Mouse (Mus musculus): ENCODE data around the gene Ofcc1. TPM values are rescaled to one million over a fixed set of nuclear protein-coding genes. Genes with fewer than 3 reads are reported as not detected.

The Ofcc1 gene
- polyA plus RNA-seq (2014; fragmentation: Nextera tagmentation; extraction: Ambion mirVana) = not detected in 2 replicates

DNA sequence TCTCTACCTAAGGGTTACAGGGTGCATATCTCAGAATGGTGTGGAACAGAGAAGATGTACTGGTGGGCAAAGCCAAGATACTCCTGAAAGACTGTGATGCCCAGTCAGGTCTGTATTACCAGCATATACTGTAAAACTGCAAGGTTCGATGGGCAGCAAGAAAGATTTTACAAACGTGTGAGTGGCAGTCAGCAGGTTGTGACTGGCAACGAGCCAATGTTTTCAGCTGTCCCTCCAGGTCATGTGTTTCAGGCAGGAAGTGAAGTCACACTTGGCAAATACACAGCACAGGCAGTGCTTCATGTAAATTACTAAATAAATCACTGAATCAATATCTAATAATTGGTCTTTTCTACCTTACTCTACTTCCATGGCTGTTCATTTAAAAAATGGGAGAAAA is at the start of gene Ofcc1:
TSS of gene Ofcc1 (minus strand) at position 163 of the 400 bp plus-strand sequence.
- H3K4me3 ChIP-seq (ENCODE audit: low read depth, low read length) = no peak within 1 kb of the TSS
- no peak for DNase-seq (ENCODE audit: low spot score)
- H3K4me1 ChIP-seq (replicated peaks; ENCODE audit: control insufficient read depth, insufficient read depth, low read length) = no peaks in the 10 kb centered on the region
- H3K9me3 ChIP-seq (ENCODE audit: control insufficient read depth, low read length) = no peaks in the 10 kb centered on the region
- no peaks in the 10 kb centered on the region for H3K27me3 ChIP-seq (ENCODE audit: control insufficient read depth, insufficient read depth, low read length)
- 86% methylated on average over 3 of the region's 3 CpGs for WGBS
- no peaks in the 10 kb centered on the region for H3K36me3 ChIP-seq (ENCODE audit: control insufficient read depth, insufficient read depth, low read length)
- H3K27ac ChIP-seq (ENCODE audit: low read depth, low read length) = no peak within 1 kb of the TSS
- H3K9ac ChIP-seq (ENCODE audit: low read depth, low read length) = no peak within 1 kb of the TSS
- no peak for ATAC-seq (ENCODE audit: low FRiP score)
- H3K4me2 ChIP-seq (replicated peaks; ENCODE audit: low read depth, low read length) = no peak within 1 kb of the TSS

GRCm38 (mm10) chr13:40390120-40390519 is 28.9 kb upstream of the Ofcc1 start:
- 91% methylated on average over 8 of the region's 8 CpGs for WGBS
- Histone ChIP-seq H3K36me3 (ENCODE audit: control insufficient read depth, insufficient read depth, low read length) (no peaks in the 10 kb centered on the region), H3K9me3 (ENCODE audit: control insufficient read depth, low read length) (no peaks in the 10 kb centered on the region), H3K4me1 (replicated peaks; ENCODE audit: control insufficient read depth, insufficient read depth, low read length) (no peaks in the 10 kb centered on the region), H3K4me3 (ENCODE audit: low read depth, low read length) (no peak overlapping the region), H3K9ac (ENCODE audit: low read depth, low read length) (no peak overlapping the region), H3K27ac (ENCODE audit: low read depth, low read length) (no peak overlapping the region), H3K27me3 (ENCODE audit: control insufficient read depth, insufficient read depth, low read length) (no peaks in the 10 kb centered on the region), H3K4me2 (replicated peaks; ENCODE audit: low read depth, low read length) (no peak overlapping the region)
- DNase-seq (ENCODE audit: low spot score) = no peak
- ATAC-seq (ENCODE audit: low FRiP score) = no peak

GRCm38 (mm10) chr13:40387446-40387845 is 26.2 kb upstream of the Ofcc1 start:
- no peaks in the 10 kb centered on the region for H3K36me3 ChIP-seq (ENCODE audit: control insufficient read depth, insufficient read depth, low read length)
- no peaks in the 10 kb centered on the region for H3K9me3 ChIP-seq (ENCODE audit: control insufficient read depth, low read length)
- H3K4me2 ChIP-seq (replicated peaks; ENCODE audit: low read depth, low read length) = no peak overlapping the region
- DNase-seq (ENCODE audit: low spot score) (no peak), ATAC-seq (ENCODE audit: low FRiP score) (no peak)
- no peak overlapping the region for H3K27ac ChIP-seq (ENCODE audit: low read depth, low read length)
- 67% methylated on average over 4 of the region's 4 CpGs for WGBS
- H3K4me1 ChIP-seq (replicated peaks; ENCODE audit: control insufficient read depth, insufficient read depth, low read length) = no peaks in the 10 kb centered on the region
- H3K9ac ChIP-seq (ENCODE audit: low read depth, low read length) = no peak overlapping the region
- H3K27me3 ChIP-seq (ENCODE audit: control insufficient read depth, insufficient read depth, low read length) = no peaks in the 10 kb centered on the region
- no peak overlapping the region for H3K4me3 ChIP-seq (ENCODE audit: low read depth, low read length)

DNA sequence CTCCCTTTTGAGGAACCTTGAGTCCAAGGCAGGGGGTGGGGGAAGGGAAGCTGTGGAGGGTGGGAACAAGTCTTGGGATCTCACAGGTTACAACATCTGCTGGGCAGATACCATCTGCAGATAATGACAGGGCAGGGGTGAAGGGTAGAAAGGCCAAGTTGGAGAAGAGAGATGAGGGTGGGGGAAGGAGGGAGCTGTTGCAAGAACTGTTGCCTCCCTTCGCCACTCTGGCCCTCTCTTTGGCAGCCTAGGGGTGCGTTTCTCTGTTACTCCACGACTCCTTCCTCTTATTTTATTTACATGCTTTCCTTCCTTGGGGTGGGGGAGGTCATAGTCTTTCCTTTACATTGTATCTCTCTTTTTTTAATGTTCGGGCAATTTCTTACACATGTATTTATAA is 23.7 kb upstream of the Ofcc1 start:
- Histone ChIP-seq H3K4me2 (replicated peaks; ENCODE audit: low read depth, low read length) (no peak overlapping the region), H3K9me3 (ENCODE audit: control insufficient read depth, low read length) (no peaks in the 10 kb centered on the region), H3K9ac (ENCODE audit: low read depth, low read length) (no peak overlapping the region), H3K4me3 (ENCODE audit: low read depth, low read length) (no peak overlapping the region), H3K27me3 (ENCODE audit: control insufficient read depth, insufficient read depth, low read length) (no peaks in the 10 kb centered on the region), H3K36me3 (ENCODE audit: control insufficient read depth, insufficient read depth, low read length) (no peaks in the 10 kb centered on the region), H3K4me1 (replicated peaks; ENCODE audit: control insufficient read depth, insufficient read depth, low read length) (no peaks in the 10 kb centered on the region), H3K27ac (ENCODE audit: low read depth, low read length) (no peak overlapping the region)
- WGBS = 76% methylated on average over 4 of the region's 4 CpGs
- ATAC-seq (ENCODE audit: low FRiP score) = no peak
- DNase-seq (ENCODE audit: low spot score) = no peak

DNA sequence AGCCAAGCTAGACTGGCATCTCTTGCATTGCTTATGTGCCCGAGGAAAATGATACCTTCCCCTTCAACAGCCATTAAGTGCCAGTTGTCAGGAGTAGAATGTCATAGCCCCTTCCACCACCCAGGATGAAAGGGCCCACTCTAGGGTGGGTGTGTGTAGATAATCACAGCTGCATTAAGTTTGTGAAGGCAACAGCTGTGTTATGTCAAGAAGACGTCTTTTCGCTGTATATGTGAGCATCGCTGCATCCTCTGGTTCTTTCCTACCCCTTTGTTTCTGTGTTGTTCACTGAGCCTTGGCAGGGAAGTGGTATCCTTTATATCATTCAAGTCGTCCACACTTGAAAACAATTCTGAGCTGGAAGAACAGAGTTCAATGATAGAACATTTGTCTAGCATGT is 15.5 kb upstream of the Ofcc1 start:
- Histone ChIP-seq H3K9ac (ENCODE audit: low read depth, low read length) (no peak overlapping the region), H3K4me1 (replicated peaks; ENCODE audit: control insufficient read depth, insufficient read depth, low read length) (no peaks in the 10 kb centered on the region), H3K36me3 (ENCODE audit: control insufficient read depth, insufficient read depth, low read length) (no peaks in the 10 kb centered on the region), H3K4me3 (ENCODE audit: low read depth, low read length) (no peak overlapping the region), H3K4me2 (replicated peaks; ENCODE audit: low read depth, low read length) (no peak overlapping the region), H3K9me3 (ENCODE audit: control insufficient read depth, low read length) (no peaks in the 10 kb centered on the region), H3K27me3 (ENCODE audit: control insufficient read depth, insufficient read depth, low read length) (no peaks in the 10 kb centered on the region), H3K27ac (ENCODE audit: low read depth, low read length) (no peak overlapping the region)
- ATAC-seq (ENCODE audit: low FRiP score) (no peak), DNase-seq (ENCODE audit: low spot score) (no peak)
- WGBS = 72% methylated on average over 5 of the region's 5 CpGs

DNA sequence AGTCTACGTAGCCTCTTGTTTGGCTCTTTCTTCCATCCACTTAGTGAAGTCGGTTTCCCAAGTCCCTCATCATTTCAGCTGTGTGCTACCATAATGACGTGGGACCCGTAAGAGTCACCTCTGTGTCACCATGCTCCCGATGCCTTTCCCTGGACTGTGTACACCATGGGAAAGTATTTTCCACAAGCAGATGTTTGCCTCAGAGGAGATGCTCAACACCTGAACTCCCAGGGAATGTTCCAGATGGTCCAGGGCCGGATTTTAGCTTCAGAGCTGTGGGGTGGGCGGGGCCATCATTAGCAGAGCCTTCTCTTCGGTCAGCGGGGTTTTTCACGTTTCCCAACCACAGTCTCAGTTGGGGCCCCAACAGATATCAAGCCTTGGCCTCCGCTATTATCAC is 5.5 kb upstream of the Ofcc1 start:
- no peaks in the 10 kb centered on the region for H3K4me1 ChIP-seq (replicated peaks; ENCODE audit: control insufficient read depth, insufficient read depth, low read length)
- no peaks in the 10 kb centered on the region for H3K36me3 ChIP-seq (ENCODE audit: control insufficient read depth, insufficient read depth, low read length)
- H3K4me2 ChIP-seq (replicated peaks; ENCODE audit: low read depth, low read length) = no peak overlapping the region
- DNase-seq (ENCODE audit: low spot score) (no peak), ATAC-seq (ENCODE audit: low FRiP score) (no peak)
- H3K9ac ChIP-seq (ENCODE audit: low read depth, low read length) = no peak overlapping the region
- no peaks in the 10 kb centered on the region for H3K27me3 ChIP-seq (ENCODE audit: control insufficient read depth, insufficient read depth, low read length)
- H3K9me3 ChIP-seq (ENCODE audit: control insufficient read depth, low read length) = no peaks in the 10 kb centered on the region
- no peak overlapping the region for H3K27ac ChIP-seq (ENCODE audit: low read depth, low read length)
- no peak overlapping the region for H3K4me3 ChIP-seq (ENCODE audit: low read depth, low read length)
- WGBS = 88% methylated on average over 11 of the region's 11 CpGs

GRCm38 (mm10) chr13:40364855-40365254 is 3.6 kb upstream of the Ofcc1 start:
- Histone ChIP-seq H3K4me1 (replicated peaks; ENCODE audit: control insufficient read depth, insufficient read depth, low read length) (no peaks in the 10 kb centered on the region), H3K36me3 (ENCODE audit: control insufficient read depth, insufficient read depth, low read length) (no peaks in the 10 kb centered on the region), H3K9me3 (ENCODE audit: control insufficient read depth, low read length) (no peaks in the 10 kb centered on the region), H3K4me2 (replicated peaks; ENCODE audit: low read depth, low read length) (no peak overlapping the region), H3K27me3 (ENCODE audit: control insufficient read depth, insufficient read depth, low read length) (no peaks in the 10 kb centered on the region), H3K9ac (ENCODE audit: low read depth, low read length) (no peak overlapping the region), H3K4me3 (ENCODE audit: low read depth, low read length) (no peak overlapping the region), H3K27ac (ENCODE audit: low read depth, low read length) (no peak overlapping the region)
- WGBS = 71% methylated on average over 4 of the region's 4 CpGs
- DNase-seq (ENCODE audit: low spot score) (no peak), ATAC-seq (ENCODE audit: low FRiP score) (no peak)

- ATAC-seq (ENCODE audit: low FRiP score) = no peak
- Histone ChIP-seq H3K27me3 (ENCODE audit: control insufficient read depth, insufficient read depth, low read length) (no peaks in the 10 kb centered on the region), H3K4me1 (replicated peaks; ENCODE audit: control insufficient read depth, insufficient read depth, low read length) (no peaks in the 10 kb centered on the region), H3K9me3 (ENCODE audit: control insufficient read depth, low read length) (no peaks in the 10 kb centered on the region), H3K36me3 (ENCODE audit: control insufficient read depth, insufficient read depth, low read length) (no peaks in the 10 kb centered on the region), H3K9ac (ENCODE audit: low read depth, low read length) (no peak overlapping the region), H3K4me3 (ENCODE audit: low read depth, low read length) (no peak overlapping the region), H3K27ac (ENCODE audit: low read depth, low read length) (no peak overlapping the region), H3K4me2 (replicated peaks; ENCODE audit: low read depth, low read length) (no peak overlapping the region)
- 48% methylated on average over 4 of the region's 4 CpGs for WGBS
- DNase-seq (ENCODE audit: low spot score) = no peak
Observed at GRCm38 (mm10) chr13:40360692-40361091, 558 bp downstream of the Ofcc1 start.

GRCm38 (mm10) chr13:40347045-40347444 is 14.2 kb downstream of the Ofcc1 start:
- no peaks in the 10 kb centered on the region for H3K9me3 ChIP-seq (ENCODE audit: control insufficient read depth, low read length)
- H3K27me3 ChIP-seq (ENCODE audit: control insufficient read depth, insufficient read depth, low read length) = no peaks in the 10 kb centered on the region
- ATAC-seq (ENCODE audit: low FRiP score) = no peak
- H3K4me2 ChIP-seq (replicated peaks; ENCODE audit: low read depth, low read length) = no peak overlapping the region
- no peaks in the 10 kb centered on the region for H3K4me1 ChIP-seq (replicated peaks; ENCODE audit: control insufficient read depth, insufficient read depth, low read length)
- no peak overlapping the region for H3K4me3 ChIP-seq (ENCODE audit: low read depth, low read length)
- no peak for DNase-seq (ENCODE audit: low spot score)
- H3K36me3 ChIP-seq (ENCODE audit: control insufficient read depth, insufficient read depth, low read length) = no peaks in the 10 kb centered on the region
- H3K27ac ChIP-seq (ENCODE audit: low read depth, low read length) = no peak overlapping the region
- no peak overlapping the region for H3K9ac ChIP-seq (ENCODE audit: low read depth, low read length)
- 100% methylated on average over 2 of the region's 2 CpGs for WGBS
